Mouse (Mus musculus): ENCODE measurements around the gene Gm10306. TPM values are rescaled to one million over a fixed set of nuclear protein-coding genes. Genes with fewer than 3 reads are reported as not detected.

Gene Gm10306
- polyA plus RNA-seq, 1 experiment from 2014 or later = not detected

DNA sequence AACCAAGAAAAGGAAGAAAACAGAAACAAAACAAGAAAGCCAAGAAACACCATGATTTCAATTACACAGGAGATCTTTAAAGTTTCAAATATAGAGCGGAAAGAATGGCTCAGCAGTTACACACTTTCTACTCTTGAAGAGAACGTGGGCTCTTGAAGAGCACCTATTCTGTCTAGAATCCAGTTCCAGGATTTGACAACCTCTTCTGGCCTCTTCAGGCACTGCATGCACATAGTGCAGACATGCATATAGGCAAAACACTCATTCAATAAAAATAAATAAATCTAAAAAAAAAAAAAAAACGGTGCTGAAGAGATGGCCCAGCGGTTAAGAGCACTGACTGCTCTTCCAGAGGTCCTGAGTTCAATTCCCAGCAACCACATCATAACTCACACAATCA lies 13.3 kb upstream of the Gm10306 start:
- WGBS = 90% methylated on average over 4 of the region's 4 CpGs
- H3K36me3 ChIP-seq (ENCODE audit: control insufficient read depth, insufficient read depth) = peaks cover 8% of the 10 kb centered on the region; the same call in 1 of the 2 replicates

DNA sequence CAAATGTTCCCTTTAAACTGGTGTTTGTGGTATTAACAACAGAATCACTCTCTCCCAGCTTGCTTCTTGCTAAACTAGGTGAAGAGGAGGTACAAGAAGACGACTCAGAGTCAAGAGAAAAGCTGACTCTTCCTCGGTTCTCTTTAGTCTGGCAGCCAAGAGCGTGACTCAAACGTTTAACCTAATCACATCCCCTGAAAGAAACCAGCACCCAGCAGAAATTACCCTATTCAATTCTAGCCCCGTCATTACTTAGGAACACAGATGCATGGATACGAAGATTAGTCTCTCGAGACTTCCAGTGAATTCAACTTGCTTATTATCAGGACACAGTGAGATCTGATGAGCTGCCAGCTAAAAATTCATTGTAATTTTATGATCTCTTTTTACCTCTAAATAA lies 12.0 kb upstream of the Gm10306 start:
- 82% methylated on average over 7 of the region's 7 CpGs for WGBS
- no peaks in the 10 kb centered on the region for H3K4me1 ChIP-seq (replicated peaks; ENCODE audit: control insufficient read depth, insufficient read depth, low read length)
- no peak overlapping the region for H3K4me2 ChIP-seq (replicated peaks; ENCODE audit: low read depth)
- peaks cover 8% of the 10 kb centered on the region; the same call in 1 of the 2 replicates for H3K36me3 ChIP-seq (ENCODE audit: control insufficient read depth, insufficient read depth)
- no peak overlapping the region for H3K4me3 ChIP-seq (ENCODE audit: low read depth, low read length)
- TF ChIP-seq CTCF (IDR thresholded peaks at IDR 0.05; ENCODE audit: low read depth) = no peak
- no peak overlapping the region for H3K9ac ChIP-seq (ENCODE audit: low read depth, low read length)
- H3K27ac ChIP-seq (ENCODE audit: low read depth, low read length) = no peak overlapping the region
- ATAC-seq = no peak
- H3K9me3 ChIP-seq (ENCODE audit: control insufficient read depth) = no peaks in the 10 kb centered on the region
- H3K27me3 ChIP-seq (replicated peaks; ENCODE audit: control insufficient read depth, insufficient read depth, low read length) = no peaks in the 10 kb centered on the region

More for the DNA sequence above, 13.3 kb upstream of the Gm10306 start:
- no peak overlapping the region for H3K27ac ChIP-seq (ENCODE audit: low read depth, low read length)
- no peaks in the 10 kb centered on the region for H3K4me1 ChIP-seq (replicated peaks; ENCODE audit: control insufficient read depth, insufficient read depth, low read length)
- H3K4me3 ChIP-seq (ENCODE audit: low read depth, low read length) = no peak overlapping the region
- no peak overlapping the region for H3K4me2 ChIP-seq (replicated peaks; ENCODE audit: low read depth)
- H3K9ac ChIP-seq (ENCODE audit: low read depth, low read length) = no peak overlapping the region
- no peaks in the 10 kb centered on the region for H3K27me3 ChIP-seq (replicated peaks; ENCODE audit: control insufficient read depth, insufficient read depth, low read length)
- TF ChIP-seq CTCF (IDR thresholded peaks at IDR 0.05; ENCODE audit: low read depth) = no peak
- no peaks in the 10 kb centered on the region for H3K9me3 ChIP-seq (ENCODE audit: control insufficient read depth)
- no peak for ATAC-seq

DNA sequence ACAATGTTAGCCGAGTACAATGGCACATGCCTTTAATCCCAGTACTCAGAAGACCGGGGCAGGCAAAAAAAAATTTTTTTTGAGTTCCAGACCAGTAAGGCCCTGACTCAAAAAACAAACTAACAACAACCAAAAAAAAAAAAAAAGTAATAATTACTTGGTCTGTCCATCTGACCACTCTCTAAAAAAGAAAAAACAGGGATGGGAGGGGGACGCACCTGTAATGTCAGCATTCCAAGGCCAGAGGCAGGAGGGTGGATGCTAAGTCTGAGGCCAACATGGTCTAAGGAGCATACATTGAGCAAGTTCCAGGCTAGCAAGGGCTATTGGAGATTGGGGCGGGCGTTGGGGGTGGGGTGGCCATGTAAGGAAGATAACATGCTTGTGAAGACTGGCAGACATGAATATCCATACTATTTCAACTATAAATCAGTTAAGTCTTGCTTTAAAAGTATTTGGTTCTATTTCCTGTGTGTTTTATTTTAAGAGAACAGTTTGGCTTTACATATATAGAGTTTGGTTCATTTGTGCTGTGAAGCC lies 1.3 kb upstream of the Gm10306 start:
- no peak overlapping the region for H3K9ac ChIP-seq (ENCODE audit: low read depth, low read length)
- TF ChIP-seq CTCF (IDR thresholded peaks at IDR 0.05; ENCODE audit: low read depth) = no peak
- H3K4me3 ChIP-seq (ENCODE audit: low read depth, low read length) = no peak overlapping the region
- no peaks in the 10 kb centered on the region; the same call in 1 of the 2 replicates for H3K4me1 ChIP-seq (replicated peaks; ENCODE audit: control insufficient read depth, insufficient read depth, low read length)
- no peaks in the 10 kb centered on the region for H3K36me3 ChIP-seq (ENCODE audit: control insufficient read depth, insufficient read depth)
- 88% methylated on average over 5 of the region's 5 CpGs for WGBS
- no peak overlapping the region for H3K27ac ChIP-seq (ENCODE audit: low read depth, low read length)
- no peak for ATAC-seq
- H3K27me3 ChIP-seq (replicated peaks; ENCODE audit: control insufficient read depth, insufficient read depth, low read length) = no peaks in the 10 kb centered on the region
- peak overlapping the region; percentile 71; the same call in 1 of the 2 replicates for H3K4me2 ChIP-seq (replicated peaks; ENCODE audit: low read depth)
- no peaks in the 10 kb centered on the region for H3K9me3 ChIP-seq (ENCODE audit: control insufficient read depth)

DNA sequence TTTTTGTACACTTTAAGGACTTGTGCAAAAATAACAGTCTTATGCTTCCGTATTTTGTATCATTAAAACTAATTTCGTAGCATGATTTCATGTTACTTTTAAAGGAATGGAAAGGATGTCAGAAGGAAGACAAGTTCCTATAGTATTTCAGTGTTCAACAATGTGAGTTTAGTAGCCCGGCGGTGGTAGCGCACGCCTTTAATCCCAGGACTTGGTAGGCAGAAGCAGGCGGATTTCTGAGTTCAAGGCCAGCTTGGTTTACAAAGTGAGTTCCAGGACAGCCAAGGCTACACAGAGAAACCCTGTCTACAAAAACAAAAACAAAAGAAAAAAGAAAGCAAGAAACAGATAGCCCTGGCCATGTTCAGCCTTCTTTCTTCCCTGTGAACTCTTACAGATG lies 799 bp downstream of the Gm10306 start:
- TF ChIP-seq CTCF (IDR thresholded peaks at IDR 0.05; ENCODE audit: low read depth) = no peak
- Histone ChIP-seq H3K4me1 (replicated peaks; ENCODE audit: control insufficient read depth, insufficient read depth, low read length) (no peaks in the 10 kb centered on the region; the same call in 1 of the 2 replicates), H3K4me3 (ENCODE audit: low read depth, low read length) (peak overlapping the region; percentile 100), H3K27me3 (replicated peaks; ENCODE audit: control insufficient read depth, insufficient read depth, low read length) (no peaks in the 10 kb centered on the region), H3K9me3 (ENCODE audit: control insufficient read depth) (no peaks in the 10 kb centered on the region), H3K27ac (ENCODE audit: low read depth, low read length) (no peak overlapping the region), H3K9ac (ENCODE audit: low read depth, low read length) (no peak overlapping the region), H3K36me3 (ENCODE audit: control insufficient read depth, insufficient read depth) (no peaks in the 10 kb centered on the region), H3K4me2 (replicated peaks; ENCODE audit: low read depth) (peak overlapping the region; percentile 71)
- WGBS = 74% methylated on average over 7 of the region's 7 CpGs
- ATAC-seq = no peak

DNA sequence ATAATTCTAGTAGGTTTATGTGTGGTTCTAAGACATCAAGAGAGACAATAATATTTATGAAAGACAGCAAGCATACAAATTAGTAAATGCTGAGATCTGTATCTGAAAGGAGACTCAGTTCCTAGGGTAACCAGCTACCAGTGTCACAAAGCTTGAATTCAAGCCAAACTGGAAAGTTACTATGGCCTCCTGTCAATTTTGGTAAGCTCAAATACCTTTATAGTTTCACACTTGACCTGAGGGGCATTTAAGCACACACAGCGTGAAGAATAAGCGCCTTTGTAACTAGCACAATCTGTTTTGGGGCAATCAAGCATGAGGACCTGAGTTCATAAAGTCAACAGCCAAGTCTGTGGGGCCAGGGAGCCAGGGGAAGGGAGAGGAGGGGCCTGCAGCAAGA lies 2.9 kb downstream of the Gm10306 start:
- H3K4me1 ChIP-seq (replicated peaks; ENCODE audit: control insufficient read depth, insufficient read depth, low read length) = no peaks in the 10 kb centered on the region; the same call in 1 of the 2 replicates
- 75% methylated on average over 2 of the region's 2 CpGs for WGBS
- H3K27ac ChIP-seq (ENCODE audit: low read depth, low read length) = no peak overlapping the region
- no peaks in the 10 kb centered on the region for H3K36me3 ChIP-seq (ENCODE audit: control insufficient read depth, insufficient read depth)
- no peak overlapping the region for H3K4me3 ChIP-seq (ENCODE audit: low read depth, low read length)
- no peaks in the 10 kb centered on the region for H3K9me3 ChIP-seq (ENCODE audit: control insufficient read depth)
- no peak for ATAC-seq
- H3K27me3 ChIP-seq (replicated peaks; ENCODE audit: control insufficient read depth, insufficient read depth, low read length) = no peaks in the 10 kb centered on the region
- no peak overlapping the region for H3K9ac ChIP-seq (ENCODE audit: low read depth, low read length)
- no peak for TF ChIP-seq CTCF (IDR thresholded peaks at IDR 0.05; ENCODE audit: low read depth)
- no peak overlapping the region for H3K4me2 ChIP-seq (replicated peaks; ENCODE audit: low read depth)

DNA sequence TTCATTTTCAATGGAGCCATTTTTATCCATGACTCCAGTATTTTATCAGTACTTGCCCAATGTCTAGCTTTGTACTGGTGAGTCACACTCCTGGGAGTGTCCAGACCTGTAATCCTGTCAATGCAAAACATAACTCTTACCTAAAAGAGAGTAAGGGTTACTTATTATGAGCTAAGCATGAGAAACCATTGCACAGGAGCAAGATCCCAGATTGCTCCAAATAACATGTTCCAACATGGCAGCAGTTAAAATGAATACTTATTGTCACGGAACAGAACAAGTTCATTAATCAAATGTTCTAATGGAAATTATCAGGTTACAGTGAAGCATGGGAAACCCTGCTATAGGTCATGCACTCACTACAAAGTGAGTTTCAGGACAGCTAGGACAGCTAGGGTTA lies 4.0 kb downstream of the Gm10306 start:
- Histone ChIP-seq H3K27ac (ENCODE audit: low read depth, low read length) (no peak overlapping the region), H3K9me3 (ENCODE audit: control insufficient read depth) (no peaks in the 10 kb centered on the region), H3K4me1 (replicated peaks; ENCODE audit: control insufficient read depth, insufficient read depth, low read length) (no peaks in the 10 kb centered on the region), H3K4me3 (ENCODE audit: low read depth, low read length) (no peak overlapping the region), H3K9ac (ENCODE audit: low read depth, low read length) (no peak overlapping the region), H3K36me3 (ENCODE audit: control insufficient read depth, insufficient read depth) (no peaks in the 10 kb centered on the region), H3K4me2 (replicated peaks; ENCODE audit: low read depth) (no peak overlapping the region), H3K27me3 (replicated peaks; ENCODE audit: control insufficient read depth, insufficient read depth, low read length) (no peaks in the 10 kb centered on the region)
- WGBS = 85% methylated on average over 1 of the region's 1 CpGs
- no peak for TF ChIP-seq CTCF (IDR thresholded peaks at IDR 0.05; ENCODE audit: low read depth)
- no peak for ATAC-seq
